Mouse (Mus musculus) brain, embryonic 14.5 days (tissue): Measurements from ENCODE around the gene Shcbp1l. TPM values are rescaled to one million over a fixed set of nuclear protein-coding genes. Genes with fewer than 3 reads are reported as not detected.
"Not testable (repeated sequence)": the region's sequence is repeated elsewhere in the genome, so short reads cannot be mapped to it uniquely, and the experiment has no call there.

Experiments
- DNase-seq: peaks from one replicate; pipeline ENCODE4 v3.0.0-alpha.2; 2011; ENCODE audit warnings: low read depth
- CTCF ChIP-seq: fragments of 200-500 bp; IDR thresholded peaks from 2 replicates; pipeline ENCODE4 v1.5.1; 2012; ENCODE audit warnings: inconsistent platforms, mild to moderate bottlenecking, moderate library complexity, borderline replicate concordance; ENCODE audit not compliant: insufficient read depth, insufficient read length; ENCODE audit errors: extremely low read depth
- POLR2A ChIP-seq: fragments of 200-500 bp; IDR thresholded peaks from 2 replicates; pipeline ENCODE4 v1.6.1; 2012; ENCODE audit warnings: mild to moderate bottlenecking, inconsistent platforms, borderline replicate concordance; ENCODE audit not compliant: poor library complexity, insufficient read depth, insufficient read length, severe bottlenecking; ENCODE audit errors: extremely low read depth
- polyA plus RNA-seq: library from polyadenylated mRNA; depleted of rRNA; stranded (reverse); fragments of >200 nt; gene quantifications from 2 replicates; pipeline ENCODE4 v1.2.3, GENCODE M21; 2012

Gene Shcbp1l
- polyA plus RNA-seq, 1 experiment = 1.8 TPM

GRCm38 (mm10) chr1:153414962-153415361, 10.0 kb upstream of the Shcbp1l start:
- DNase-seq = no peak
- no peak for TF ChIP-seq CTCF

- DNase-seq = not testable (repeated sequence)
Measured at GRCm38 (mm10) chr1:153415742-153416141, 9.2 kb upstream of the Shcbp1l start.

- not testable (repeated sequence) for DNase-seq
Measured at GRCm38 (mm10) chr1:153416271-153416832, 8.6 kb upstream of the Shcbp1l start.

GRCm38 (mm10) chr1:153417805-153418204, 7.2 kb upstream of the Shcbp1l start:
- DNase-seq = not testable (repeated sequence)

- DNase-seq = peak; percentile 56
- TF ChIP-seq CTCF = no peak
- TF ChIP-seq POLR2A = no peak
Measured at GRCm38 (mm10) chr1:153424271-153424670, 691 bp upstream of the Shcbp1l start.

- no peak for TF ChIP-seq POLR2A
- no peak for TF ChIP-seq CTCF
- no peak for DNase-seq
Measured at GRCm38 (mm10) chr1:153431158-153431557, 6.2 kb downstream of the Shcbp1l start.

GRCm38 (mm10) chr1:153431701-153432100, 6.7 kb downstream of the Shcbp1l start:
- DNase-seq = no peak

GRCm38 (mm10) chr1:153432329-153432728, 7.4 kb downstream of the Shcbp1l start:
- TF ChIP-seq POLR2A = no peak
- TF ChIP-seq CTCF = no peak
- DNase-seq = no peak

More at GRCm38 (mm10) chr1:153431701-153432100, 6.7 kb downstream of the Shcbp1l start:
- no peak for TF ChIP-seq CTCF
- TF ChIP-seq POLR2A = no peak

GRCm38 (mm10) chr1:153433851-153434589, 9.1 kb downstream of the Shcbp1l start:
- no peak for TF ChIP-seq POLR2A
- no peak for TF ChIP-seq CTCF
- DNase-seq = no peak

- TF ChIP-seq CTCF = no peak
- no peak for TF ChIP-seq POLR2A
- no peak for DNase-seq
Measured at GRCm38 (mm10) chr1:153437536-153437935, 12.6 kb downstream of the Shcbp1l start.

- no peak for TF ChIP-seq POLR2A
- no peak for TF ChIP-seq CTCF
- no peak for DNase-seq
Measured at GRCm38 (mm10) chr1:153440752-153441151, 15.8 kb downstream of the Shcbp1l start.

- DNase-seq = no peak
- TF ChIP-seq CTCF = no peak
- TF ChIP-seq POLR2A = no peak
Measured at GRCm38 (mm10) chr1:153441656-153442055, 16.7 kb downstream of the Shcbp1l start.

GRCm38 (mm10) chr1:153443019-153443418, 18.1 kb downstream of the Shcbp1l start:
- no peak for TF ChIP-seq POLR2A
- no peak for TF ChIP-seq CTCF
- DNase-seq = no peak
